Comparison of ENCODE assay signal across 22 mouse cellular contexts in genomic region chr19:4547801-4548200, GRCm38 (mm10). TPM values are rescaled to one million over a fixed set of nuclear protein-coding genes. Genes with fewer than 3 reads are reported as not detected.
"Had no signal": no experiment of that assay in that cellular context is flagged by ENCODE, and none has a peak within 500 bp of the region (broad histone marks: within the 10 kb centered on the region; RNA-seq: fewer than 3 reads in every experiment).

No protein-coding gene starts in this region.

- H3K27me3 ChIP-seq: liver, embryonic 15.5 days; midbrain, embryonic 13.5 days; neural tube, embryonic 12.5 days had no signal

- H3K4me3 ChIP-seq: liver, embryonic 15.5 days; midbrain, embryonic 10.5 days; midbrain, embryonic 13.5 days; neural tube, embryonic 12.5 days had no signal

- H3K27ac ChIP-seq: liver, embryonic 15.5 days; midbrain, embryonic 10.5 days; midbrain, embryonic 13.5 days; neural tube, embryonic 12.5 days had no signal

- H3K4me2 ChIP-seq: liver, embryonic 15.5 days; lung, embryonic 14.5 days; midbrain, embryonic 13.5 days; neural tube, embryonic 12.5 days had no signal

- ATAC-seq: midbrain, embryonic 13.5 days; midbrain, embryonic 16.5 days had no signal

- H3K4me1 ChIP-seq: midbrain, embryonic 10.5 days; midbrain, embryonic 13.5 days; neural tube, embryonic 12.5 days had no signal

- H3K36me3 ChIP-seq: liver, embryonic 15.5 days; midbrain, embryonic 10.5 days; midbrain, embryonic 13.5 days; neural tube, embryonic 12.5 days had no signal

- H3K9ac ChIP-seq: liver, embryonic 15.5 days; lung, embryonic 14.5 days; midbrain, embryonic 13.5 days; neural tube, embryonic 12.5 days had no signal

- H3K9me3 ChIP-seq: liver, embryonic 15.5 days; midbrain, embryonic 10.5 days; midbrain, embryonic 13.5 days; neural tube, embryonic 12.5 days had no signal

- DNase-seq: lung, embryonic 14.5 days; lung, postnatal 10 days; lung, postnatal 4 days; retina, postnatal 1 day; right cerebral cortex, postnatal 25 days; right cerebral cortex, postnatal 4 days; spleen, adult 18-20 months; thymus, adult 18-20 months; thymus, postnatal 14 days; thymus, postnatal 36 days had no signal

RNA-seq across cellular contexts. Expression of gene 2010003K11Rik, which starts 49.4 kb away (rescaled TPM):
- total RNA-seq: megakaryocyte, adult 5-6 weeks; megakaryocyte-erythroid progenitor cell, adult 5-6 weeks; neutrophil, adult 5-6 weeks had no signal
- polyA plus RNA-seq: lung, embryonic 14.5 days; lung, embryonic 16.5 days; midbrain, embryonic 10.5 days; midbrain, embryonic 13.5 days; midbrain, embryonic 16.5 days; neural tube, embryonic 12.5 days; neural tube, embryonic 14.5 days; stomach, embryonic 14.5 days; thymus, postnatal 0 days had no signal
